Mouse (Mus musculus) ES-Bruce4 (cell line): ENCODE data around the gene Gm21969. TPM values are rescaled to one million over a fixed set of nuclear protein-coding genes. Genes with fewer than 3 reads are reported as not detected.

Experiments used
- H3K27ac ChIP-seq: 2 replicates; pipeline ENCODE4 v1.5.1; 2012; ENCODE audit warnings: low read length, inconsistent platforms; ENCODE audit not compliant: insufficient read depth
- H3K27me3 ChIP-seq: 2 replicates; pipeline ENCODE4 v1.6.1; 2012; ENCODE audit warnings: mild to moderate bottlenecking, low read length, inconsistent platforms; ENCODE audit not compliant: control insufficient read depth, poor library complexity, insufficient read depth, severe bottlenecking
- H3K36me3 ChIP-seq: 2 replicates; pipeline ENCODE4 v1.6.1; 2012; ENCODE audit warnings: inconsistent platforms, mild to moderate bottlenecking, low read length, moderate library complexity; ENCODE audit not compliant: control insufficient read depth, poor library complexity, insufficient read depth, severe bottlenecking
- H3K4me1 ChIP-seq: one replicate; pipeline ENCODE4 v1.8.1; 2011; ENCODE audit warnings: low read length; ENCODE audit not compliant: control insufficient read depth, insufficient read depth
- H3K4me3 ChIP-seq: 2 replicates; pipeline ENCODE4 v1.5.1; 2011; ENCODE audit warnings: low read depth, mild to moderate bottlenecking, low read length
- H3K9ac ChIP-seq: 2 replicates; pipeline ENCODE4 v1.6.1; 2012; ENCODE audit warnings: low read depth, mild to moderate bottlenecking, inconsistent platforms; ENCODE audit not compliant: poor library complexity, severe bottlenecking
- H3K9me3 ChIP-seq: replicated peaks from 2 replicates; pipeline ENCODE4 v1.6.1; 2012; ENCODE audit warnings: mild to moderate bottlenecking, low read length, inconsistent platforms; ENCODE audit not compliant: control insufficient read depth, poor library complexity, insufficient read depth, severe bottlenecking
- CTCF ChIP-seq: IDR thresholded peaks from one replicate; pipeline ENCODE4 v1.8.1; 2011; ENCODE audit warnings: low read depth, low read length
- EP300 ChIP-seq: IDR thresholded peaks from 2 replicates; pipeline ENCODE4 v1.6.1; 2011; ENCODE audit warnings: low read depth, low read length; ENCODE audit not compliant: insufficient read depth
- POLR2A ChIP-seq: IDR thresholded peaks from one replicate; pipeline ENCODE4 v1.8.1; 2011; ENCODE audit warnings: low read length; ENCODE audit not compliant: insufficient read depth
- polyA plus RNA-seq: library from polyadenylated mRNA; stranded (reverse); fragments of >200 nt; gene quantifications from 2 replicates; pipeline ENCODE4 v1.2.4, GENCODE M21; 2011; ENCODE audit warnings: low read depth; ENCODE audit not compliant: missing spikeins, insufficient read depth, insufficient read length

Gene Gm21969
- polyA plus RNA-seq, 1 experiment: not detected

DNA sequence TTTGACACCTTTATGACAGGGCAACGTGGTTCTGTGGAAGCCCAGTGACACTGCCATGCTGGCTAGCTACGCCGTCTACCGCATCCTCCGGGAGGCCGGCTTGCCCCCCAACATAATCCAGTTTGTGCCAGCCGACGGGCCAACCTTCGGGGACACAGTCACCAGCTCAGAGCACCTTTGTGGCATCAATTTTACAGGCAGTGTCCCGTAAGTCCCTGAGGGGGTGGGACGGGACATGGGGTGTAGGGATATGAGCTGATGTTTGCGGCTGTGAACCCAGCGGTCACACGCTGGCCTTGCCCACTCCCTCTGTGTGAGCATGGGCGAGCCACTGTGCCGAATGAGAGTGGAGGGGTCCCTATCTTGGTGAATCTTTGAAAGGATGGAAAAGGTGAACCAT lies 35.4 kb downstream of the Gm21969 start:
- H3K36me3 ChIP-seq: no peaks in the 10 kb centered on the region
- H3K4me1 ChIP-seq: no peaks in the 10 kb centered on the region
- no peaks in the 10 kb centered on the region for H3K27me3 ChIP-seq
- H3K9ac ChIP-seq: no peak overlapping the region
- H3K4me3 ChIP-seq: no peak overlapping the region
- H3K9me3 ChIP-seq: no peaks in the 10 kb centered on the region
- TF ChIP-seq CTCF (no peak), POLR2A (no peak), EP300 (no peak)
- H3K27ac ChIP-seq: no peak overlapping the region

DNA sequence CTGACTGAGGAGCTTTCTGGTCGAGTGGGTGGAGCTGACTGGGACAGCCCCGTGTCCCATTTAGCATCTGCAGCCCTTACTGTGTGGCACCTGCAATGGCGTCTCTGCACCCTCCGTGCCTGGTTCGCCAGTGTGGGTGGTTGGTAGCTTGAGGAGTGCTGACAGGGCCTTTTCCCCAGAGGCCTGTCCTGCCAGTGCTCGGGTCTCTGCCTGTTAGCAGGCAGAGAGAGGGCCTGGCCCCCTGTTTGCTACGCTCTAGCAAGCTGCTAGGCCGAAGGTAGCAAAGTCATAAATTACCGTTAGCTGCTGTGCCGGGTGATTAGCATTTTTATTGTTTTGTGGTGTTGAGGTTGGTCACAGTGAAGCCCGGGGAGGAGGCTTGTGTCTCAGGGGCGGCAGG lies 36.8 kb downstream of the Gm21969 start:
- H3K36me3 ChIP-seq: no peaks in the 10 kb centered on the region
- no peak overlapping the region for H3K4me3 ChIP-seq
- H3K9ac ChIP-seq: no peak overlapping the region
- no peaks in the 10 kb centered on the region for H3K4me1 ChIP-seq
- H3K9me3 ChIP-seq: no peaks in the 10 kb centered on the region
- H3K27me3 ChIP-seq: no peaks in the 10 kb centered on the region
- H3K27ac ChIP-seq: no peak overlapping the region
- TF ChIP-seq POLR2A (no peak), CTCF (no peak)

DNA sequence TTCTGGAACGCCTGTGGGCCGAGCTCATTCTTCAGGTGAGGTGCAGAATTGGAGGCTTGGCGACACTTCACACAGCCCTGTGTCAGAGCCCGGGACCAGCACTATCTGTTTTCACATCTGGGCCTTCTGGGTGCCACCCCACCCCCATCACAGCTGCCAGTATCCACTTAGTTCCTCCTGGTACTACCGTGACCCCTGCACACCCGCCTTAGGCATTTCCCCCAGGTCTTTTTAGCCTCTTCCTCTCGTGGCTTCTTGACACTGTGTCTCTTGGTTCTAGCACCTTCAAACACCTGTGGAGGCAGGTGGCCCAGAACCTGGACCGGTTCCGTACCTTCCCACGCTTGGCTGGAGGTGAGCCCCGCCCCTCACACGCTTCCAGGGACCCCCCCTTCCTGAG lies 37.3 kb downstream of the Gm21969 start:
- Histone ChIP-seq H3K36me3 (no peaks in the 10 kb centered on the region; the same call in 1 of the 2 replicates), H3K4me3 (no peak overlapping the region), H3K27ac (no peak overlapping the region), H3K4me1 (no peaks in the 10 kb centered on the region), H3K27me3 (no peaks in the 10 kb centered on the region), H3K9ac (no peak overlapping the region), H3K9me3 (no peaks in the 10 kb centered on the region)
- TF ChIP-seq EP300: no peak
- TF ChIP-seq POLR2A: no peak
- TF ChIP-seq CTCF: no peak

DNA sequence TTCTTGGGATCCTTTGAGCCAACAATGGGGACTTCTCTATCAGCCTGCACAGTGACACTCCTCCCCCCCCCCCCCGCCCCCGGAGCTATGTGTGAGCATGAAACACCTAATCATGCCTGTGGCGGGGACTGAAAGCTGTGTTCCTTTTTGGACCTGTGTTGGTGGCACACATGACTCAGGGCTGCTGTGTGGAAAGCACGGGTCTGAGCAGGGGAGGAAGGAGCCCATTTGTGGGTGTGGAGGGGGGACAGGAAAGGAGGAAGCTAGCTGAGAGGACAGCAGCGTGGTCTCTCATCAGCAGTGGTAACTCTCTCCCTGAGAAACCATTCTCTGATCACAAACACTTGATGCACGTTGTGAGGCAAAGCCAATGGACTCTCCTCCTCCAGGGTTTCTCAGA lies 37.8 kb downstream of the Gm21969 start:
- Histone ChIP-seq H3K36me3 (no peaks in the 10 kb centered on the region; the same call in 1 of the 2 replicates), H3K4me3 (no peak overlapping the region), H3K9ac (no peak overlapping the region), H3K4me1 (no peaks in the 10 kb centered on the region), H3K27ac (no peak overlapping the region), H3K9me3 (no peaks in the 10 kb centered on the region), H3K27me3 (no peaks in the 10 kb centered on the region)
- TF ChIP-seq EP300 (no peak), POLR2A (no peak), CTCF (no peak)

DNA sequence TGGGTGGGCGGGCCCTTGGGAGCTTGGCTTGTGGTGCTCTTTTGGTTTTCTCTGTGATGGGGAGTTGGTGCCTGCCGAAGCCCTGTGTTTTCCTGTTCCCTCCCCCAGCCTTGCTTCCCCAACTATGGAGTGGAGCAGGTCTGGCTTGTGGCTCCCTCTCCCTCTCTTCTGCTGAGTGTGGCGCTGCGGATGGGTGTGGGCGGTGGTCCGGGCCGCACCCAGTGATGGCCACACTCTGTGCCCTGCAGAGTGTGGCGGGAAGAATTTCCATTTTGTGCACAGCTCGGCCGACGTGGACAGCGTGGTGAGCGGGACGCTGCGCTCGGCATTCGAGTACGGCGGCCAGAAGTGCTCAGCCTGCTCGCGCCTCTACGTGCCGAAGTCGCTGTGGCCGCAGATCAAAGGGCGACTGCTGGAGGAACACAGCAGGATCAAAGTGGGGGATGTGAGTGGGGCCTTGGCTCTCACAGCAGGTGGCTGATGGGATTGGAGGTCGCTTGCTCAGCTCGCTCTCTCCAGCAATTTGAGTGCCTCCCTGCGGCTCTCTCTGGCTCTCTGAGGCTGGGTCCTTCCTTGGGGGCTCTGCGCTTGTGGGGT lies 38.9 kb downstream of the Gm21969 start:
- H3K9ac ChIP-seq: no peak overlapping the region
- H3K4me1 ChIP-seq: no peaks in the 10 kb centered on the region
- H3K27me3 ChIP-seq: no peaks in the 10 kb centered on the region
- H3K36me3 ChIP-seq: no peaks in the 10 kb centered on the region; the same call in 1 of the 2 replicates
- H3K27ac ChIP-seq: no peak overlapping the region
- H3K9me3 ChIP-seq: no peaks in the 10 kb centered on the region
- no peak for TF ChIP-seq POLR2A
- no peak for TF ChIP-seq CTCF
- no peak for TF ChIP-seq EP300
- H3K4me3 ChIP-seq: peak overlapping the region; percentile 43

DNA sequence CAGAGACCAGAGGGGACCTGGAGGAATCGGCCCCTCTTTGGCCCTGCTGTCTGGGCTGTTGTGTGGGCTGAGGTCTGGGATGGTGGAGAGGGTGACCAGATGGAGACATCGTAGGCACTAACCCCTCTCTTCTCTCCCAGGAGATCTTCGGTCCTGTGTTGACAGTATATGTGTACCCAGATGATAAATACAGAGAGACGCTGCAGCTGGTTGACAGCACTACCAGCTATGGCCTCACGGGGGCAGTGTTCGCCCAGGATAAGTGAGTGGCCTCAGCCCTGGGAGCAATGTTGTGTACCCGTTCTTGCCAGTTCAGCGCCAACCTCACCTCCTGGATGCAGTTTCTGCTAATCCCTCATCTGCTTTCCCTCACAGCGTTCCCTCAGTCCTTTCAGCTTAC lies 41.0 kb downstream of the Gm21969 start:
- Histone ChIP-seq H3K27ac (no peak overlapping the region), H3K36me3 (peaks cover 5% of the 10 kb centered on the region; the same call in 1 of the 2 replicates), H3K4me3 (no peak overlapping the region), H3K9me3 (no peaks in the 10 kb centered on the region), H3K27me3 (no peaks in the 10 kb centered on the region), H3K4me1 (no peaks in the 10 kb centered on the region), H3K9ac (no peak overlapping the region)
- TF ChIP-seq EP300 (no peak), POLR2A (no peak), CTCF (peak; percentile 98)

DNA sequence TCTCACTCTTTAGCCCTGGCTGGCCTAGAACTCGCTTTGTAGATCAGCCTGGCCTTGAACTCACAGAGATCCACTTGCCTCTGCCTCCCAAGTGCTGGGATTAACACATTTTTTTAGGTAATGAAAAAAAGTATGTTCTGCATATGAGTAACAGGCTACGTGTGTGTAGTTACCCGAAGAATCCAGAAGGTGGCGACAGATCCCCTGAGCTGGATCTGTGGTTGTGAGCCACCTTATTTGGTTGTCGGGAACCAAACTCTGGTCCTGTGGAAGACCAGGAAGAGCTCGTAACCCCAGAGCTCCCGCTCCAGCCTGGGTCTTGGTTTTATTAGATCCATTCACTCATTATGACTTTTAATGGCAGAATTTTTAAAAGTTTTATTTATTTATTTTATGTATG lies 43.9 kb downstream of the Gm21969 start:
- Histone ChIP-seq H3K36me3 (peaks cover 5% of the 10 kb centered on the region; the same call in 1 of the 2 replicates), H3K4me1 (no peaks in the 10 kb centered on the region), H3K9me3 (no peaks in the 10 kb centered on the region), H3K27ac (no peak overlapping the region), H3K27me3 (no peaks in the 10 kb centered on the region), H3K9ac (no peak overlapping the region), H3K4me3 (no peak overlapping the region)
- TF ChIP-seq EP300: no peak
- TF ChIP-seq CTCF: peak; percentile 51
